Mouse (Mus musculus) cerebellum, adult 2 months (tissue): Measurements from ENCODE around the gene Krtap4-2. TPM values are rescaled to one million over a fixed set of nuclear protein-coding genes. Genes with fewer than 3 reads are reported as not detected.
"Not testable (repeated sequence)": the region's sequence is repeated elsewhere in the genome, so short reads cannot be mapped to it uniquely, and the experiment has no call there.

Experiments
- DNase-seq, 2 experiments: peaks; one replicate each; pipeline ENCODE4 v3.0.0; 2021
- H3K27ac ChIP-seq: fragments of 200-500 bp; 2 replicates; pipeline ENCODE4 v1.5.1; 2012; ENCODE audit warnings: low read length, control low read depth, inconsistent platforms; ENCODE audit not compliant: insufficient read depth
- H3K27me3 ChIP-seq: fragments of 200-500 bp; 2 replicates; pipeline ENCODE4 v1.6.1; 2012; ENCODE audit warnings: inconsistent platforms, mild to moderate bottlenecking, low read length, moderate library complexity; ENCODE audit not compliant: control insufficient read depth, insufficient read depth
- H3K4me1 ChIP-seq: fragments of 200-500 bp; 2 replicates; pipeline ENCODE4 v1.6.1; 2011; ENCODE audit warnings: low read length; ENCODE audit not compliant: control insufficient read depth, insufficient read depth
- H3K4me3 ChIP-seq: fragments of 200-500 bp; replicated peaks from 2 replicates; pipeline ENCODE3; 2011; ENCODE audit warnings: mild to moderate bottlenecking, low read depth, low read length, control low read depth; ENCODE audit not compliant: insufficient read depth
- CTCF ChIP-seq: fragments of 200-500 bp; IDR thresholded peaks from 2 replicates; pipeline ENCODE4 v1.5.1; 2011; ENCODE audit warnings: low read depth, mild to moderate bottlenecking, control low read depth, low read length, moderate library complexity, borderline replicate concordance; ENCODE audit not compliant: insufficient read depth
- POLR2A ChIP-seq: fragments of 200-500 bp; IDR thresholded peaks from 2 replicates; pipeline ENCODE4 v1.6.1; 2011; ENCODE audit warnings: low read length, control low read depth, borderline replicate concordance; ENCODE audit not compliant: insufficient read depth
- WGBS: fragments of 180-500 bp; shearing (Covaris S2); methylation state at CpG from one replicate; pipeline ENCODE4 v1.1.7; 2018; 5-methylcytosine and 5-hydroxymethylcytosine counted together
- polyA plus RNA-seq: library from polyadenylated mRNA; depleted of rRNA; stranded (reverse); fragments of >200 nt; gene quantifications from 2 replicates; pipeline ENCODE4 v1.2.3, GENCODE M21; 2012

The Krtap4-2 gene
- polyA plus RNA-seq, 1 experiment: not detected

GRCm38 (mm10) chr11:99644351-99644750, 9.5 kb upstream of the Krtap4-2 start:
- WGBS: 49% methylated on average over 3 of the region's 3 CpGs
- H3K27me3 ChIP-seq: no peaks in the 10 kb centered on the region
- DNase-seq: no peak
- no peak overlapping the region for H3K27ac ChIP-seq
- H3K4me1 ChIP-seq: no peaks in the 10 kb centered on the region
- TF ChIP-seq CTCF: no peak
- no peak for TF ChIP-seq POLR2A
- H3K4me3 ChIP-seq: no peak overlapping the region

GRCm38 (mm10) chr11:99643635-99644139, 8.8 kb upstream of the Krtap4-2 start, which contains the start of gene Krtap4-7:
Gene Krtap4-7 (minus strand): TSS chr11:99644089.
- not testable (repeated sequence) for H3K27ac ChIP-seq, DNase-seq, H3K27me3 ChIP-seq, H3K4me3 ChIP-seq, H3K4me1 ChIP-seq
- WGBS: 87% methylated on average over 9 of the region's 9 CpGs

GRCm38 (mm10) chr11:99640926-99641325, 6.0 kb upstream of the Krtap4-2 start:
- Histone ChIP-seq H3K4me3 (no peak overlapping the region), H3K4me1 (no peaks in the 10 kb centered on the region), H3K27me3 (no peaks in the 10 kb centered on the region), H3K27ac (no peak overlapping the region)
- WGBS: 25% methylated on average over 1 of the region's 1 CpGs
- TF ChIP-seq CTCF (no peak), POLR2A (no peak)
- no peak for DNase-seq

- no peak for TF ChIP-seq POLR2A
- no peak for TF ChIP-seq CTCF
- 48% methylated on average over 1 of the region's 1 CpGs for WGBS
- no peak overlapping the region for H3K4me3 ChIP-seq
- no peak overlapping the region for H3K27ac ChIP-seq
- DNase-seq: no peak
- H3K27me3 ChIP-seq: no peaks in the 10 kb centered on the region
- H3K4me1 ChIP-seq: no peaks in the 10 kb centered on the region
Measured at GRCm38 (mm10) chr11:99637086-99637485, 2.2 kb upstream of the Krtap4-2 start.

GRCm38 (mm10) chr11:99633293-99633692, 1.6 kb downstream of the Krtap4-2 start:
- TF ChIP-seq CTCF: no peak
- TF ChIP-seq POLR2A: no peak
- Histone ChIP-seq H3K4me1 (no peaks in the 10 kb centered on the region), H3K27ac (no peak overlapping the region), H3K4me3 (no peak overlapping the region), H3K27me3 (no peaks in the 10 kb centered on the region)
- no peak for DNase-seq
- WGBS: 81% methylated on average over 2 of the region's 2 CpGs

- TF ChIP-seq CTCF: no peak
- no peak for TF ChIP-seq POLR2A
Measured at GRCm38 (mm10) chr11:99630890-99631289, 4.0 kb downstream of the Krtap4-2 start.

GRCm38 (mm10) chr11:99628138-99628537, 6.7 kb downstream of the Krtap4-2 start, which contains the start of gene Krtap4-1:
Gene Krtap4-1 (minus strand): TSS chr11:99628238.
- H3K27ac ChIP-seq: no peak within 1 kb of the TSS
- H3K4me3 ChIP-seq: no peak within 1 kb of the TSS
- WGBS: 83% methylated on average over 4 of the region's 4 CpGs
- no peaks in the 10 kb centered on the region for H3K4me1 ChIP-seq
- no peak for DNase-seq
- TF ChIP-seq CTCF (no peak), POLR2A (no peak)
- H3K27me3 ChIP-seq: no peaks in the 10 kb centered on the region

More at GRCm38 (mm10) chr11:99630890-99631289, 4.0 kb downstream of the Krtap4-2 start:
- Histone ChIP-seq H3K27ac (no peak overlapping the region), H3K4me1 (no peaks in the 10 kb centered on the region), H3K4me3 (no peak overlapping the region), H3K27me3 (no peaks in the 10 kb centered on the region)
- 74% methylated on average over 3 of the region's 3 CpGs for WGBS
- no peak for DNase-seq

- 96% methylated on average over 2 of the region's 2 CpGs for WGBS
- Histone ChIP-seq H3K4me1 (no peaks in the 10 kb centered on the region), H3K27me3 (no peaks in the 10 kb centered on the region), H3K27ac (no peak within 1 kb of the TSS), H3K4me3 (no peak within 1 kb of the TSS)
- TF ChIP-seq CTCF: no peak
- no peak for TF ChIP-seq POLR2A
- no peak for DNase-seq
Measured at GRCm38 (mm10) chr11:99620335-99620734, 14.5 kb downstream of the Krtap4-2 start, which contains the start of gene Gm11562. Gene Gm11562 (minus strand): TSS chr11:99620435.

GRCm38 (mm10) chr11:99614796-99615363, 20.0 kb downstream of the Krtap4-2 start, which contains the start of gene Krtap2-4:
Gene Krtap2-4 (minus strand): TSS chr11:99614846.
- Histone ChIP-seq H3K4me3 (no peak within 1 kb of the TSS), H3K4me1 (no peaks in the 10 kb centered on the region), H3K27me3 (no peaks in the 10 kb centered on the region), H3K27ac (no peak within 1 kb of the TSS)
- no peak for DNase-seq
- TF ChIP-seq POLR2A (no peak), CTCF (no peak)
- WGBS: 60% methylated on average over 3 of the region's 3 CpGs

- not testable (repeated sequence) for H3K27ac ChIP-seq, H3K4me1 ChIP-seq, DNase-seq, H3K4me3 ChIP-seq, H3K27me3 ChIP-seq
- 83% methylated on average over 1 of the region's 2 CpGs for WGBS
Measured at GRCm38 (mm10) chr11:99610089-99610488, 24.8 kb downstream of the Krtap4-2 start, which contains the start of gene Gm11937. Gene Gm11937 (minus strand): TSS chr11:99610189.
